Mouse (Mus musculus) limb, embryonic 12.5 days (tissue): ENCODE measurements at regions not wholly inside any gene's neighbourhood (a gene's known extent, or its start where the extent isn't known, plus 50 kb on each side); places are given as distances from the start of the nearest gene placed in this dataset.
A peak's percentile ranks its signal among the peaks of the same experiment; 100 is the strongest.

Source experiments
- ATAC-seq: fragments of 200-750 bp; cut with Nextera tagmentation; 2 replicates; pipeline ENCODE4 v1.8.0; 2017; ENCODE audit warnings: low read depth, moderate TSS enrichment; ENCODE audit not compliant: insufficient number of reproducible peaks, insufficient read depth, low FRiP score, low TSS enrichment
- H3K27ac ChIP-seq: fragments of 300-500 bp; sonication (generic); 2 replicates; pipeline ENCODE4 v1.5.1; 2016; ENCODE audit warnings: mild to moderate bottlenecking, moderate library complexity
- H3K27me3 ChIP-seq: fragments of 300-500 bp; sonication (generic); 2 replicates; pipeline ENCODE4 v1.6.1; 2016; ENCODE audit warnings: mild to moderate bottlenecking, moderate library complexity
- H3K36me3 ChIP-seq: fragments of 300-500 bp; sonication (generic); 2 replicates; pipeline ENCODE4 v1.6.1; 2016; ENCODE audit warnings: mild to moderate bottlenecking, moderate library complexity
- H3K4me1 ChIP-seq: fragments of 300-500 bp; sonication (generic); replicated peaks from 2 replicates; pipeline ENCODE4 v1.6.1; 2016
- H3K4me2 ChIP-seq: fragments of 300-500 bp; sonication (generic); 2 replicates; pipeline ENCODE4 v1.6.1; 2016; ENCODE audit warnings: mild to moderate bottlenecking, moderate library complexity
- H3K4me3 ChIP-seq: fragments of 300-500 bp; sonication (generic); replicated peaks from 2 replicates; pipeline ENCODE4 v1.5.1; 2016; ENCODE audit warnings: mild to moderate bottlenecking
- H3K9ac ChIP-seq: fragments of 300-500 bp; sonication (generic); replicated peaks from 2 replicates; pipeline ENCODE4 v1.6.1; 2016; ENCODE audit warnings: mild to moderate bottlenecking, moderate library complexity
- H3K9me3 ChIP-seq: fragments of 300-500 bp; sonication (generic); 2 replicates; pipeline ENCODE4 v1.6.1; 2016; ENCODE audit warnings: mild to moderate bottlenecking, moderate library complexity
- WGBS: fragments of 180-500 bp; shearing (Covaris S2); methylation state at CpG from one replicate; pipeline ENCODE4 v1.1.7; 2016; 5-methylcytosine and 5-hydroxymethylcytosine counted together

GRCm38 (mm10) chr15:25495926-25496644, 82.5 kb upstream of the Basp1 start:
- 67% methylated on average over 7 of the region's 7 CpGs for WGBS
- Histone ChIP-seq H3K4me2 (no peak overlapping the region), H3K9me3 (no peaks in the 10 kb centered on the region), H3K4me1 (peaks cover 13% of the 10 kb centered on the region), H3K36me3 (no peaks in the 10 kb centered on the region), H3K4me3 (no peak overlapping the region), H3K27ac (no peak overlapping the region), H3K27me3 (no peaks in the 10 kb centered on the region), H3K9ac (no peak overlapping the region)
- no peak for ATAC-seq

DNA sequence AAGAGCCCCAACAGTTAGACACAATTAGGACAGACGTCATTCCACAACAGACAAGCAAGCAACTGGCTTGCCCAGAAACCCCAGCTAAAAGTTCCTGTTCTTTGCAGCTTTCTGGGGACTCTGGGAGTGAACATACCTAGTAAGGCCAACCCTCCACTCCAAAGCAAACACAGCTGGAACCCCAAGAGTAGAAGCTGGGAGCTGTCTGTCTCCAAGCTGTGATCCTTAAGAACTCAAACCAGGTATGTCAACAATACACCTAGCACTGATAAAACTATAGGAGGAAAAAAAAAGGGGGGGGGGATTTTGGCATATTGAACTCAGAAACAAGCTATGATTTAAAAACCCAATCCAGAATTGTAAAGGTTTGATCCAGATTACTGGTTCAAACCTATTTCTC, 84.2 kb upstream of the Basp1 start:
- Histone ChIP-seq H3K9me3 (no peaks in the 10 kb centered on the region), H3K4me2 (no peak overlapping the region), H3K4me3 (no peak overlapping the region), H3K36me3 (no peaks in the 10 kb centered on the region), H3K27me3 (no peaks in the 10 kb centered on the region), H3K9ac (no peak overlapping the region), H3K27ac (no peak overlapping the region), H3K4me1 (peaks cover 5% of the 10 kb centered on the region)
- 47% methylated on average over 1 of the region's 1 CpGs for WGBS
- no peak for ATAC-seq

GRCm38 (mm10) chr15:25498422-25498821, 84.9 kb upstream of the Basp1 start:
- Histone ChIP-seq H3K4me1 (peaks cover 5% of the 10 kb centered on the region; the same call in 1 of the 2 replicates), H3K9ac (no peak overlapping the region), H3K4me3 (no peak overlapping the region), H3K9me3 (no peaks in the 10 kb centered on the region), H3K36me3 (no peaks in the 10 kb centered on the region), H3K27ac (no peak overlapping the region), H3K4me2 (no peak overlapping the region), H3K27me3 (no peaks in the 10 kb centered on the region)
- ATAC-seq = no peak
- WGBS = 33% methylated on average over 2 of the region's 2 CpGs

GRCm38 (mm10) chr15:25502513-25502912, 88.9 kb upstream of the Basp1 start:
- ATAC-seq = no peak
- 89% methylated on average over 5 of the region's 5 CpGs for WGBS
- H3K4me1 ChIP-seq = peaks cover 8% of the 10 kb centered on the region; the same call in 1 of the 2 replicates

DNA sequence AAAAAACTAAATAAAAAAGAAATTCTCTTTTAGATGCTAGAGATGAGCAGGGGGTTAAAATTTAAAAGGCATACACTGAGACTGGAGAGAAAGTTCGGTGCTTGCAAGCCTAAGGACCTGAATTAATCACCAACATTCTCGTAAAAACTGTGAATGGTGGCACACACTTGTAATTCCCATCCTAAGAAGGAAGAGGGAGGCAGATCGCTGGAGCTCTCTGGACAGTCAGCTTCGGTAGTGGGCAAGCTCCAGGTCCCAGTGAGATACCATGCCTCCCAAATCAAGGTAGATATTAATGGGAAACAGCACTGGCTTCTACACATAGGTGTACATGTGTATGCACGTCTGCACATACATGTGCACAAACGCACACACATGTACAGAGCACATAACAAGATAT, 89.5 kb upstream of the Basp1 start:
- no peak overlapping the region for H3K4me3 ChIP-seq
- no peak for ATAC-seq
- H3K9me3 ChIP-seq = no peaks in the 10 kb centered on the region
- peaks cover 5% of the 10 kb centered on the region; the same call in 1 of the 2 replicates for H3K27me3 ChIP-seq
- H3K27ac ChIP-seq = no peak overlapping the region
- no peak overlapping the region for H3K9ac ChIP-seq
- WGBS = 50% methylated on average over 6 of the region's 6 CpGs
- H3K4me2 ChIP-seq = no peak overlapping the region
- no peaks in the 10 kb centered on the region for H3K36me3 ChIP-seq
- H3K4me1 ChIP-seq = peaks cover 8% of the 10 kb centered on the region; the same call in 1 of the 2 replicates

More at GRCm38 (mm10) chr15:25502513-25502912, 88.9 kb upstream of the Basp1 start:
- H3K9me3 ChIP-seq = no peaks in the 10 kb centered on the region
- H3K9ac ChIP-seq = no peak overlapping the region
- no peak overlapping the region for H3K27ac ChIP-seq
- H3K27me3 ChIP-seq = peaks cover 5% of the 10 kb centered on the region; the same call in 1 of the 2 replicates
- H3K4me3 ChIP-seq = no peak overlapping the region
- H3K4me2 ChIP-seq = no peak overlapping the region
- no peaks in the 10 kb centered on the region for H3K36me3 ChIP-seq

GRCm38 (mm10) chr15:25509139-25509538, 95.6 kb upstream of the Basp1 start:
- H3K27ac ChIP-seq = no peak overlapping the region

GRCm38 (mm10) chr15:25509584-25509983, 96.0 kb upstream of the Basp1 start:
- Histone ChIP-seq H3K27ac (no peak overlapping the region), H3K36me3 (no peaks in the 10 kb centered on the region), H3K4me1 (peaks cover 22% of the 10 kb centered on the region), H3K4me2 (no peak overlapping the region), H3K27me3 (peaks cover 4% of the 10 kb centered on the region; the same call in 1 of the 2 replicates), H3K4me3 (no peak overlapping the region), H3K9ac (no peak overlapping the region), H3K9me3 (no peaks in the 10 kb centered on the region)
- 76% methylated on average over 8 of the region's 8 CpGs for WGBS
- no peak for ATAC-seq

More at GRCm38 (mm10) chr15:25509139-25509538, 95.6 kb upstream of the Basp1 start:
- peaks cover 5% of the 10 kb centered on the region; the same call in 1 of the 2 replicates for H3K27me3 ChIP-seq
- H3K4me3 ChIP-seq = no peak overlapping the region
- no peak for ATAC-seq
- H3K9ac ChIP-seq = no peak overlapping the region
- no peaks in the 10 kb centered on the region for H3K9me3 ChIP-seq
- WGBS = 39% methylated on average over 7 of the region's 7 CpGs
- peaks cover 20% of the 10 kb centered on the region for H3K4me1 ChIP-seq
- H3K4me2 ChIP-seq = no peak overlapping the region
- H3K36me3 ChIP-seq = no peaks in the 10 kb centered on the region

GRCm38 (mm10) chr15:25510060-25510492, 96.5 kb upstream of the Basp1 start:
- ATAC-seq = peak; percentile 44; the same call in 1 of the 2 replicates
- Histone ChIP-seq H3K27ac (no peak overlapping the region), H3K4me1 (peaks cover 27% of the 10 kb centered on the region), H3K4me3 (no peak overlapping the region), H3K27me3 (no peaks in the 10 kb centered on the region; the same call in 1 of the 2 replicates), H3K36me3 (no peaks in the 10 kb centered on the region), H3K4me2 (no peak overlapping the region), H3K9me3 (no peaks in the 10 kb centered on the region), H3K9ac (no peak overlapping the region)
- WGBS = 23% methylated on average over 8 of the region's 8 CpGs

- Histone ChIP-seq H3K9ac (no peak overlapping the region), H3K36me3 (no peaks in the 10 kb centered on the region), H3K4me2 (no peak overlapping the region), H3K4me3 (no peak overlapping the region), H3K9me3 (0 out of 2 replicates have a peak, but pooled peaks cover 5% of the 10 kb centered on the region), H3K27ac (peak overlapping the region; percentile 74; the same call in 1 of the 2 replicates), H3K27me3 (no peaks in the 10 kb centered on the region), H3K4me1 (peaks cover 16% of the 10 kb centered on the region)
- ATAC-seq = peak; percentile 83
- WGBS = 65% methylated on average over 15 of the region's 15 CpGs
Measured at GRCm38 (mm10) chr15:25518025-25518928, 104.0 kb upstream of the Myo10 start.

DNA sequence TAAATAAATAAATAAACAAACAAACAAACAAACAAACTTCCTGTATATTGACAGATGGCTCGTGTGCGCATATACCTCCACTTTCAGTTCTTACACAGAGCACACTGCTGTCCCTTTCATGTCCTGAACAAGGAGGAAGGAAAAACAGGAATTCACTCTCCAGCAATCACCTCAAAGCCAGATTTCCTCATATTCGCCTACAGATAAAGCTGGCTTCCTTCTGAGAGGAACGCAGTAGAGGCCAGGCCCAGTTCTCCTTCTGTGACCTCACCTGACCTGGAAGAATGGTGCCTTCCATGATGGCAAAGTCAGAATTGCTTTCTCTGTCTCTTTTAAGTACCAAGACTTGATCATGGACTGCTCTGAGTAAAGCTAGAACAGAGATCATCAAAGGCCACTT, 98.1 kb upstream of the Myo10 start:
- ATAC-seq = no peak
- H3K36me3 ChIP-seq = no peaks in the 10 kb centered on the region
- 0 out of 2 replicates have a peak, but pooled peaks cover 5% of the 10 kb centered on the region for H3K9me3 ChIP-seq
- no peak overlapping the region for H3K9ac ChIP-seq
- no peak overlapping the region for H3K4me3 ChIP-seq
- H3K27me3 ChIP-seq = no peaks in the 10 kb centered on the region
- H3K4me1 ChIP-seq = no peaks in the 10 kb centered on the region
- H3K4me2 ChIP-seq = no peak overlapping the region
- WGBS = 88% methylated on average over 4 of the region's 4 CpGs
- H3K27ac ChIP-seq = no peak overlapping the region

DNA sequence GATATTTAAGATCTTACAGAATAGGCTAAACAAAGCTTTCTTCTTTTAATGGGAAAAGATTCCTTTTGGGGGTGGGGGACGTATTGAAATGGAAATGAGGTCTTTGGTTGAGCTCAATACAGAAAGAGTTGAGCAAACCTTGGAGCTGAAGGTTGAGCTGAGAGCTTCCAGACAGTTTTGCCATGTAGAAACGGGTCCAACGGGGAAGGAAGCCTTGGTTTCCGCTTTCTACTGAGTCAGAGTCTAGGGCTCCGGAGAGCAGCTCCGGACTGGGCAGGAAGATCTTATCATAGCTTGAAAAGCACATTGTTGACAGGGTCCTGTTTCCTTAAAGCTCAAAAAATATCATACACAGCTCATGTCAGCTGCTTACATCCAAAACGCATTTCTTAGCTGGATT, 97.0 kb upstream of the Myo10 start:
- Histone ChIP-seq H3K27me3 (no peaks in the 10 kb centered on the region), H3K9ac (no peak overlapping the region), H3K4me2 (no peak overlapping the region), H3K4me1 (no peaks in the 10 kb centered on the region), H3K9me3 (no peaks in the 10 kb centered on the region), H3K27ac (no peak overlapping the region), H3K36me3 (no peaks in the 10 kb centered on the region), H3K4me3 (no peak overlapping the region)
- no peak for ATAC-seq
- WGBS = 81% methylated on average over 7 of the region's 7 CpGs
